Mouse (Mus musculus): ENCODE measurements around the gene Arhgef26. TPM values are rescaled to one million over a fixed set of nuclear protein-coding genes. Genes with fewer than 3 reads are reported as not detected.

Arhgef26 gene
- total and polyA plus RNA-seq, 2 experiments from 2014 or later = 21.7 to 31.3 TPM

- Histone ChIP-seq H3K27me3 (ENCODE audit: insufficient read depth, low read length) (no peaks in the 10 kb centered on the region), H3K4me2 (ENCODE audit: low read depth, low read length) (peak overlapping the region; percentile 74), H3K9me3 (ENCODE audit: low read length) (no peaks in the 10 kb centered on the region), H3K4me3 (ENCODE audit: low read length) (peak overlapping the region; percentile 88), H3K9ac (replicated peaks; ENCODE audit: low read length) (no peak overlapping the region; the same call in 1 of the 2 replicates), H3K27ac (no peak overlapping the region), H3K4me1 (ENCODE audit: insufficient read depth, low read length) (peaks cover 6% of the 10 kb centered on the region), H3K36me3 (ENCODE audit: insufficient read depth, low read length) (peaks cover 9% of the 10 kb centered on the region; the same call in 1 of the 2 replicates)
- ATAC-seq = no peak
- no peak for DNase-seq (ENCODE audit: low spot score)
- no peak for TF ChIP-seq CTCF (IDR thresholded peaks at IDR 0.05; ENCODE audit: low read depth)
- 75% methylated on average over 5 of the region's 5 CpGs for WGBS
These were observed 167.2 kb downstream of the Arhgef26 start for GRCm38 (mm10) chr3:62505166-62505900.

GRCm38 (mm10) chr3:62506488-62507205 is 168.5 kb downstream of the Arhgef26 start, which contains the start of gene Dhx36:
Gene Dhx36 (minus strand): TSS chr3:62507004.
- H3K9me3 ChIP-seq (ENCODE audit: low read length) = no peaks in the 10 kb centered on the region
- peaks cover 6% of the 10 kb centered on the region for H3K4me1 ChIP-seq (ENCODE audit: insufficient read depth, low read length)
- H3K4me3 ChIP-seq (ENCODE audit: low read length) = peak within 1 kb of the TSS; percentile 88
- peak; percentile 100 for DNase-seq (ENCODE audit: low spot score)
- peak; percentile 99 for ATAC-seq
- under 1% methylated on average over 66 of the region's 66 CpGs for WGBS
- peak within 1 kb of the TSS; percentile 74 for H3K4me2 ChIP-seq (ENCODE audit: low read depth, low read length)
- no peaks in the 10 kb centered on the region for H3K36me3 ChIP-seq (ENCODE audit: insufficient read depth, low read length)
- H3K27me3 ChIP-seq (ENCODE audit: insufficient read depth, low read length) = no peaks in the 10 kb centered on the region
- H3K9ac ChIP-seq (replicated peaks; ENCODE audit: low read length) = peak within 1 kb of the TSS; percentile 93
- peak; percentile 32 for TF ChIP-seq CTCF (IDR thresholded peaks at IDR 0.05; ENCODE audit: low read depth)
- peak within 1 kb of the TSS; percentile 97 for H3K27ac ChIP-seq

GRCm38 (mm10) chr3:62507206-62507647 is 169.1 kb downstream of the Arhgef26 start:
- ATAC-seq = no peak; the same call in 1 of the 2 replicates
- H3K27ac ChIP-seq = no peak overlapping the region
- no peak for TF ChIP-seq CTCF (IDR thresholded peaks at IDR 0.05; ENCODE audit: low read depth)
- H3K4me2 ChIP-seq (ENCODE audit: low read depth, low read length) = peak overlapping the region; percentile 74
- no peak for DNase-seq (ENCODE audit: low spot score)
- H3K27me3 ChIP-seq (ENCODE audit: insufficient read depth, low read length) = no peaks in the 10 kb centered on the region
- H3K9me3 ChIP-seq (ENCODE audit: low read length) = no peaks in the 10 kb centered on the region
- H3K4me1 ChIP-seq (ENCODE audit: insufficient read depth, low read length) = peaks cover 6% of the 10 kb centered on the region
- H3K36me3 ChIP-seq (ENCODE audit: insufficient read depth, low read length) = no peaks in the 10 kb centered on the region
- 38% methylated on average over 5 of the region's 5 CpGs for WGBS
- peak overlapping the region; percentile 88 for H3K4me3 ChIP-seq (ENCODE audit: low read length)
- no peak overlapping the region for H3K9ac ChIP-seq (replicated peaks; ENCODE audit: low read length)

Other genes starting within 250 kb of the Arhgef26 start
- gene Dhx36, start 168.7 kb downstream of the Arhgef26 start, total RNA-seq (2014; rRNA removed) = 47.4 and 47.9 TPM in 2 replicates
- 29.5 and 32.5 TPM in 2 replicates for gene Dhx36, start 168.7 kb downstream of the Arhgef26 start, polyA plus RNA-seq (2015; fragmentation: Nextera tagmentation; extraction: Ambion mirVana)